Mouse (Mus musculus) stomach, postnatal 0 days (tissue): Measurements from ENCODE around the gene Fam174a. TPM values are rescaled to one million over a fixed set of nuclear protein-coding genes. Genes with fewer than 3 reads are reported as not detected.

Experiments
- ATAC-seq: fragments of 200-750 bp; cut with Nextera tagmentation; 2 replicates; pipeline ENCODE4 v1.8.0; 2017; ENCODE audit not compliant: low FRiP score, low TSS enrichment
- DNase-seq: peaks from one replicate; pipeline ENCODE4 v3.0.0-alpha.2; 2016; ENCODE audit warnings: low spot score
- H3K27ac ChIP-seq: fragments of 300-500 bp; sonication (generic); replicated peaks from 2 replicates; pipeline ENCODE4 v1.5.1; 2014; ENCODE audit warnings: mild to moderate bottlenecking, control low read depth
- H3K27me3 ChIP-seq: fragments of 300-500 bp; sonication (generic); 2 replicates; pipeline ENCODE4 v1.6.1; 2014; ENCODE audit warnings: low read length; ENCODE audit not compliant: control insufficient read depth, insufficient read depth
- H3K36me3 ChIP-seq: fragments of 300-500 bp; sonication (generic); 2 replicates; pipeline ENCODE4 v1.6.1; 2014; ENCODE audit warnings: low read length, mixed read lengths; ENCODE audit not compliant: control insufficient read depth, insufficient read depth
- H3K4me1 ChIP-seq: fragments of 300-500 bp; sonication (generic); replicated peaks from 2 replicates; pipeline ENCODE4 v1.6.1; 2014; ENCODE audit warnings: antibody characterized with exemption; ENCODE audit not compliant: control insufficient read depth, insufficient read depth
- H3K4me2 ChIP-seq: fragments of 300-500 bp; sonication (generic); replicated peaks from 2 replicates; pipeline ENCODE4 v1.6.1; 2014; ENCODE audit warnings: low read depth, mild to moderate bottlenecking, control low read depth, moderate library complexity
- H3K4me3 ChIP-seq: fragments of 300-500 bp; sonication (generic); 2 replicates; pipeline ENCODE4 v1.5.1; 2014; ENCODE audit warnings: low read depth, low read length, control low read depth
- H3K9ac ChIP-seq: fragments of 300-500 bp; sonication (generic); 2 replicates; pipeline ENCODE4 v1.6.1; 2014; ENCODE audit warnings: mild to moderate bottlenecking, low read length, control low read depth, mixed read lengths
- H3K9me3 ChIP-seq: fragments of 300-500 bp; sonication (generic); 2 replicates; pipeline ENCODE4 v1.6.1; 2016; ENCODE audit warnings: low read length; ENCODE audit not compliant: control insufficient read depth
- CTCF ChIP-seq: IDR thresholded peaks from 2 replicates; pipeline ENCODE4 v1.5.1; 2016; ENCODE audit warnings: antibody characterized with exemption, low read depth, mild to moderate bottlenecking, moderate library complexity
- EP300 ChIP-seq: optimal IDR thresholded peaks from 2 replicates; pipeline ENCODE3; 2016; ENCODE audit warnings: antibody characterized with exemption
- WGBS: fragments of 180-500 bp; shearing (Covaris S2); extraction: QIAGEN DNeasy Blood & Tissue Kit; methylation state at CpG from one replicate; pipeline ENCODE4 v1.1.7; 2014; 5-methylcytosine and 5-hydroxymethylcytosine counted together
- polyA plus RNA-seq: library from polyadenylated mRNA; unstranded; fragments of >200 nt; fragmentation: Nextera tagmentation; extraction: Ambion mirVana; gene quantifications from 2 replicates; pipeline ENCODE4 v1.2.1, GENCODE M21; 2015

The Fam174a gene
- polyA plus RNA-seq, 1 experiment from 2014 or later: 32.3 TPM

DNA sequence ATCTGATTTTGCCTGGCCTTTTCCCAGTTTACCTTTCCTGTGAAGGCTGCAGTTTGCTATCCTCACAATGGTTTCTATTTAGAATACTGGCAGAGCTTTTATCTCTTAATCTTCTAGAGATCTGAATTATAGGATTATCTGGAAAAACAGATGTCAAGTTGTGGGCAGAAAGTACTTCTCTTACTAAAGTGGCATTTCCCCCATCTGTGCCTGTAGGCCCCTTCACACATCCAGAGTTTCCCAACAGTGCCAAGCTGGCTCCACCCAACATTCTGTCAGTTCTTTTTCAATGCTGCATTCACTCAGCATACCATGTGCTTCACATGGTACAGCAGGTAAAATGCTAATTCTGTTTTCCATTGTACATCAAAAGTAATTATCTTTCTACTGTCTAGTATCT is 28.8 kb downstream of the Fam174a start:
- ATAC-seq (no peak), DNase-seq (no peak)
- no peak overlapping the region for H3K4me2 ChIP-seq
- no peaks in the 10 kb centered on the region for H3K27me3 ChIP-seq
- no peaks in the 10 kb centered on the region for H3K36me3 ChIP-seq
- no peak overlapping the region for H3K4me3 ChIP-seq
- H3K9me3 ChIP-seq: no peaks in the 10 kb centered on the region
- no peak overlapping the region for H3K27ac ChIP-seq
- TF ChIP-seq EP300 (no peak), CTCF (no peak)
- no peaks in the 10 kb centered on the region for H3K4me1 ChIP-seq
- H3K9ac ChIP-seq: no peak overlapping the region

- Histone ChIP-seq H3K27me3 (no peaks in the 10 kb centered on the region), H3K9ac (no peak overlapping the region), H3K9me3 (no peaks in the 10 kb centered on the region), H3K4me1 (no peaks in the 10 kb centered on the region), H3K4me3 (no peak overlapping the region), H3K27ac (no peak overlapping the region), H3K36me3 (no peaks in the 10 kb centered on the region), H3K4me2 (no peak overlapping the region)
- TF ChIP-seq CTCF: no peak
- no peak for TF ChIP-seq EP300
- ATAC-seq (no peak), DNase-seq (no peak)
- WGBS: 70% methylated on average over 5 of the region's 5 CpGs
Measured at GRCm38 (mm10) chr1:95343585-95344485, 30.4 kb downstream of the Fam174a start.

DNA sequence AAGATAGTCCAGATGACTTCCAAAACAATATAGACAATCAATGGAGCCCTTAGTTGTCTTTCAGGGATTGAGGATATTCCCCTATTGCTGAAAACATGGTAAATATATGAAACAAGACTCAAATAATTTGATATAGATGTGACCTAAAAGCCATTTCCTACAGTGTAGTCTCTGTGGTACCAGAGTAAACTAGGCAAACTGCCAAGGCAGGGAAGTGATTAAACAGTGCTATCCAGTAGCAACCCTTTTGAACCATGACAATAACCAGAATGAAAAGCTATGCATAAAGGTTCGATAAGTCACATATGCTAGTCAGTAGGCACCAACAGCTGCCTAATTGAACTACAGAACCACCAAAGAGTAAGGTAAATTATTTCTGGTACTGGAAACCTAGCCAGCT is 40.7 kb downstream of the Fam174a start:
- no peaks in the 10 kb centered on the region for H3K4me1 ChIP-seq
- DNase-seq (no peak), ATAC-seq (no peak)
- no peak overlapping the region for H3K27ac ChIP-seq
- TF ChIP-seq CTCF: no peak
- TF ChIP-seq EP300: no peak
- H3K36me3 ChIP-seq: no peaks in the 10 kb centered on the region
- H3K27me3 ChIP-seq: no peaks in the 10 kb centered on the region
- no peaks in the 10 kb centered on the region for H3K9me3 ChIP-seq
- 40% methylated on average over 1 of the region's 1 CpGs for WGBS
- no peak overlapping the region for H3K4me3 ChIP-seq
- H3K9ac ChIP-seq: no peak overlapping the region
- H3K4me2 ChIP-seq: no peak overlapping the region

DNA sequence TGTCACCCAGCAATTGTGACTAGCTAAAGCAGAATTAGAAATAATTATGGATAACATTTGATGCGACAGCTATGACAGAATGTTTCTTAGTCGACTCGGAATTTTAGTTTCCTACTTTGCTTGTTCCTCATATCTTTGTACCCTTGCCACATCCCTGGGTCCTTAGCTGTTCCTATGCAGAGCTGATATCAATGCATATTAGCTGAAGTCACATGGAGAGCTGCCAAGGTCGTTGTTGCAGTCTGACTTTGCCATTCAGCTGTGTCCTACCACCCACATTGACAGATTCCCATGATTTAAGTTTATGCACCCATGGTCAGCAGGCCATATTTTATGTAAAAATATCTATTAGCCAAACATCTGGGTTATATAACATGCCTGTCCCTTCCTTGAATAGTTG is 43.5 kb downstream of the Fam174a start:
- no peak for TF ChIP-seq CTCF
- no peak for TF ChIP-seq EP300
- H3K27ac ChIP-seq: no peak overlapping the region
- H3K4me1 ChIP-seq: no peaks in the 10 kb centered on the region
- no peaks in the 10 kb centered on the region for H3K36me3 ChIP-seq
- H3K9ac ChIP-seq: no peak overlapping the region
- 51% methylated on average over 4 of the region's 4 CpGs for WGBS
- H3K4me3 ChIP-seq: no peak overlapping the region
- ATAC-seq (no peak), DNase-seq (no peak)
- no peaks in the 10 kb centered on the region for H3K9me3 ChIP-seq
- H3K4me2 ChIP-seq: no peak overlapping the region
- H3K27me3 ChIP-seq: no peaks in the 10 kb centered on the region

GRCm38 (mm10) chr1:95363692-95364091 is 50.3 kb downstream of the Fam174a start:
- H3K9me3 ChIP-seq: no peaks in the 10 kb centered on the region
- no peak overlapping the region for H3K4me2 ChIP-seq
- no peak overlapping the region for H3K27ac ChIP-seq
- 90% methylated on average over 2 of the region's 2 CpGs for WGBS
- no peak for TF ChIP-seq EP300
- no peak for TF ChIP-seq CTCF
- no peaks in the 10 kb centered on the region for H3K27me3 ChIP-seq
- H3K36me3 ChIP-seq: no peaks in the 10 kb centered on the region
- H3K9ac ChIP-seq: no peak overlapping the region
- H3K4me1 ChIP-seq: no peaks in the 10 kb centered on the region
- no peak for DNase-seq
- no peak for ATAC-seq
- H3K4me3 ChIP-seq: no peak overlapping the region

GRCm38 (mm10) chr1:95366616-95367373 is 53.4 kb downstream of the Fam174a start:
- Histone ChIP-seq H3K9ac (no peak overlapping the region), H3K27ac (no peak overlapping the region), H3K4me1 (no peaks in the 10 kb centered on the region), H3K4me3 (no peak overlapping the region), H3K36me3 (no peaks in the 10 kb centered on the region), H3K27me3 (no peaks in the 10 kb centered on the region), H3K4me2 (no peak overlapping the region), H3K9me3 (no peaks in the 10 kb centered on the region)
- no peak for ATAC-seq
- 54% methylated on average over 4 of the region's 4 CpGs for WGBS
- TF ChIP-seq CTCF: no peak
- DNase-seq: no peak
